Mouse (Mus musculus) ovary, postnatal 14 days (tissue): Measurements from ENCODE around the gene Lclat1.

Experiments
- DNase-seq: peaks from one replicate; pipeline ENCODE4 v3.0.0; 2022; ENCODE audit warnings: low spot score

The Lclat1 gene

GRCm38 (mm10) chr17:73196139-73196538 is 88.4 kb downstream of the Lclat1 start:
- no peak for DNase-seq

- DNase-seq: no peak
Measured at GRCm38 (mm10) chr17:73197724-73198123, 89.9 kb downstream of the Lclat1 start.

GRCm38 (mm10) chr17:73199387-73199786 is 91.6 kb downstream of the Lclat1 start:
- no peak for DNase-seq

GRCm38 (mm10) chr17:73200380-73200779 is 92.6 kb downstream of the Lclat1 start:
- DNase-seq: no peak

GRCm38 (mm10) chr17:73203642-73204332 is 96.0 kb downstream of the Lclat1 start:
- no peak for DNase-seq

- no peak for DNase-seq
Measured at GRCm38 (mm10) chr17:73210960-73211531, 103.3 kb downstream of the Lclat1 start.

GRCm38 (mm10) chr17:73212754-73213153 is 105.0 kb downstream of the Lclat1 start:
- no peak for DNase-seq

- DNase-seq: no peak
Measured at GRCm38 (mm10) chr17:73213187-73213586, 105.4 kb downstream of the Lclat1 start.

- DNase-seq: no peak
Measured at GRCm38 (mm10) chr17:73213677-73214076, 105.9 kb downstream of the Lclat1 start.

- DNase-seq: no peak
Measured at GRCm38 (mm10) chr17:73217274-73217673, 109.5 kb downstream of the Lclat1 start.

- no peak for DNase-seq
Measured at GRCm38 (mm10) chr17:73220746-73221145, 113.0 kb downstream of the Lclat1 start.

- DNase-seq: no peak
Measured at GRCm38 (mm10) chr17:73222077-73222476, 114.3 kb downstream of the Lclat1 start.

GRCm38 (mm10) chr17:73225442-73225841 is 117.7 kb downstream of the Lclat1 start:
- DNase-seq: no peak

- no peak for DNase-seq
Measured at GRCm38 (mm10) chr17:73225996-73226395, 118.2 kb downstream of the Lclat1 start.

GRCm38 (mm10) chr17:73226595-73226994 is 118.8 kb downstream of the Lclat1 start:
- DNase-seq: no peak

- DNase-seq: no peak
Measured at GRCm38 (mm10) chr17:73227361-73227760, 119.6 kb downstream of the Lclat1 start.

- DNase-seq: no peak
Measured at GRCm38 (mm10) chr17:73229445-73230155, 121.8 kb downstream of the Lclat1 start.

- DNase-seq: no peak
Measured at GRCm38 (mm10) chr17:73230340-73230989, 122.7 kb downstream of the Lclat1 start.

- DNase-seq: no peak
Measured at GRCm38 (mm10) chr17:73231337-73231736, 123.6 kb downstream of the Lclat1 start.

- DNase-seq: no peak
Measured at GRCm38 (mm10) chr17:73232593-73232992, 124.8 kb downstream of the Lclat1 start.

GRCm38 (mm10) chr17:73233975-73234374 is 126.2 kb downstream of the Lclat1 start:
- no peak for DNase-seq

- no peak for DNase-seq
Measured at GRCm38 (mm10) chr17:73237178-73237853, 129.5 kb downstream of the Lclat1 start.
